Mouse (Mus musculus) right cerebral cortex, adult 18-20 months (tissue): ENCODE results near the gene Foxp1.

Experiments
- DNase-seq: peaks from one replicate; pipeline ENCODE4 v3.0.0; 2022; ENCODE audit warnings: mixed read lengths

The Foxp1 gene

DNA sequence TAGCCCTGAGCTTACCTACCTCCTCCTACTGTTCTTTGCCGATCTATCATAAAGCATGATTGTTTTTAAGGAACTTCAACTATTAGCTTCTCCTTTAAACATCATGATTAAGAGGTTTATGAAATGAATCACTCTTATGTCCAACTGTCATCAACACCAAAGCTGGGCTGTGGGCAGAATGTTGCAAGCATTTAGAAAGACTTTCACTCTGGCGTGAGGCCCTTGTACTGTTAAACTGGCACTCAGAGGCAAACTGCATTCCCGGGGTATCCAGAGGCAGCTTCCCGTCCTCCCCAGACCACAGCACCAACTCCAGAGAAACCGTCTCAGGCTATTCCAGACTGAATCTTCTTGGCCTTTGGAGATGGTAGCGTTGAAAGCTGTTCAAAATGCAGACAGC, 86.2 kb downstream of the Foxp1 start:
- DNase-seq, result no peak

DNA sequence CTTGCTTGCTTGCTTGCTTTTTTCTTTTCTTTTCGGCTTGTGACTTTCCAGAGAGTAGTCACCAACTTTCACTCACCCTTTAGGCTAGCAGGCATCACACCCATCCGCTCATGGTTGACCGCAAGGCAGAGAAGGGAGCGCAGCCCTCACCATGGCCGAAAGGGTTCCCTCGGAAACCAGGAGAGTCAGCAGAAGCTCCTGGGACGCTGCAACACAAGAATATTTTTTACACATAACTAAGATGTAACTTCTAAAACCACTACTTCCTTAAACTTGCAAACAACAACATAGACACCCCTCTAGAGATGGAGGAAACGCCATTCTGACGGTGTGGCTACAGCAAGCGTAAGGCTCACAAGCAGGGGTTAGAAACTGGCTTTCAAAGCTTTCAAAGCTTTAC, 87.4 kb downstream of the Foxp1 start:
- no peak for DNase-seq

DNA sequence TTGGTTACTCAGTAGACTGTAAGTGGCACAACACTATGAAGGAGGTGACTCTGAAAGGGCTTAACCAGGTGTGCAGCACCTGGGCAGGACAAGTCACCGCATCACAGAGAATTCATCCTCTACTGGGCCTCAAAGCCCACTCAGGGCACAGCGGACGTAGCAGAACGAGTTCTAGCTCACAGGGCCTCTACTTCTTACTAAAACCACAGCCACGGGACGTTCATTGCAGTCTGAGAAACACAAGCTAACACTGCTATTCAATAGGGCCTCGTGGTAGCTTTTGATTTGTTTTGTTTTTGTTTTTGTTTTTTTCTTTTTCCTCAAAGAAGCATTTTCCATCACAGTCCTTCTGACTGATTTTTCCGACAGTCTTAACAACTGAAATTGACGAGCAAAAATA, 89.5 kb downstream of the Foxp1 start:
- no peak for DNase-seq

DNA sequence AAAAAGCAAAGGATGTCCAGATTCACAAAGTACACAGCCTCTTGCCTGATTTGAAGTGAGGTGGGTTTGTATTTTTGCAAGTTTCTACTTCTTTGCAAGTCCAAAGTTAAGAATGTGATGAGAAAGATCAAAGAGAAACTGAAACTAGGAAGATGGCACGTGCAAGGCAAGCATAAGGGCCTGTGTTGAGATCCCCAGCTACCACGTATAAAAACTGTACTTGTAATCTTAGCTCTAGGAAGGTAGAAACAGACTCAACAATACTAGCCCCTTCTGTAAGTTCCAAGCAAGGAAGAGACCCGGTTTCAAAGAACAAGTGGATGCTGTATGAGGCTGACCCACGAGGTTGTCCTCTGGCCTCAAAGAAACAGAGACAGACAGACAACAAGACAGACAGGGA, 90.6 kb downstream of the Foxp1 start:
- no peak for DNase-seq

DNA sequence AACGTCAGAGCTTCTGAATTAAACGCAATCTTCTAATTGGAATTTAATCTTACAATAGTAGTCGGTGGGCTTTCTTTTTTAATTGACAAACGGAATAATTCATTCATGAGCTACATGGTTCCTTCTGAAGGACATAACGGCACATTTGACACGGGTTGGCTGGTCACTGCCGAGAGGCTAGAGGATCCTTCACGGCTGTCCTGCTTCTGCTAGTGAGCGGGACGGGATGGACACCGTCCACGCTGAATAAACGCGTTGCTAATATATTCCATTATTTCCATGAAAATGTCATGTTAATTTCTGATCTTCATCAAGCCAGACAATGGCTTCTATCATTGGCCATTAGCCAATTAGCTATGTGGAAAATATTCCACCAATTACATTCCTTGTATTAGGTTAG, 92.0 kb downstream of the Foxp1 start:
- DNase-seq, result no peak

DNA sequence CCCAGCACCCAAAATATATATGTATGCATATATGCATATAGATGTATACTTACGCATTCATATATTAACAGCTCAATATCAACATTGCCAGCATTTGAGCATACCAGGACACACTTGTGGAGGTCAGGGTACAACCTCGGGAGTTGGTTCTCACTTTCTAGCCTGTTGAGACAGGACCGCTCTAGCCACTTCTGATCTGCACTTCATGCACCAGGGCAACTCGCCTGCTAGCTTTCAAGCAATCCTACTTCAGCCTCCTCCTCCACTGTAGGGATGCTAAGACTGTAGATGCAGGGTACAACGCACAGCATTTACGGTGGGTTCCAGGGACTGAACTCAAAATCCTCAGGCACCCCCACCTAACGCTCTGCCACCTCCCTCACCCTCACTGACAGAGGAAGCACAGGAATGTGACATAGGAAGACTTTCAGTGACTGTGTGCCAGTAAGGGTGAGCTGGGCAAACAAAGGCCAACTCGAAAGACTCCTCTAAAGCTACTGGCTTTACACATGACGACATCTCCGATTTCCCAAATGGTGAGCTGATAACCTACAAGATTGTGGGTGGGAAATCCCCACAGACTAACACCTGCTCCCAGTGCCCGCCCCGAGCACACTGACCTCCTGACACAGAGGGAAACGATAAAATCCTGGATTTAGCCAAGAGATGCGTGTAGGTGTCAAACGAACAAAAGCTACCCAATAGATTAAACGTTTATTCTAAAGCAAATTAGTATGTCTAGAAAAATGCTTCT, 93.0 kb downstream of the Foxp1 start:
- no peak for DNase-seq

DNA sequence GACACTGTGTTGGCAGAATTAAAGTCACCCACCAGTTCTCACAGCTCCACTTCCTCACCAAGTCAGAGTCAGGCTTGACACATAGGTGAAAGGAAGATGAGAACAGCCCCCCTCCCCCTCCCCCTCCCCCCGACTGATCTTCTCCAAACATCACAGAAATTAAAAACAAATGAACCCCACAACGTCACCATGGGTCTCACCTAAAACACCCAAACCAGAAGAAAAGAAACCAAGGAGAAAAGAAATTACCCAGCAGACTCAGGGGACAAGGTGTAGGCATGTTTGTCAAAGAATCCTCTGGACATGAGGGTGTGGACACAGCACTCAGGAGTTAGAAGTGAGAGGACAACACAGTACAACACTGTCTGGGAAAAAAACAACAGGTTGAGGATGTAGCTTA, 93.6 kb downstream of the Foxp1 start:
- DNase-seq, result no peak

DNA sequence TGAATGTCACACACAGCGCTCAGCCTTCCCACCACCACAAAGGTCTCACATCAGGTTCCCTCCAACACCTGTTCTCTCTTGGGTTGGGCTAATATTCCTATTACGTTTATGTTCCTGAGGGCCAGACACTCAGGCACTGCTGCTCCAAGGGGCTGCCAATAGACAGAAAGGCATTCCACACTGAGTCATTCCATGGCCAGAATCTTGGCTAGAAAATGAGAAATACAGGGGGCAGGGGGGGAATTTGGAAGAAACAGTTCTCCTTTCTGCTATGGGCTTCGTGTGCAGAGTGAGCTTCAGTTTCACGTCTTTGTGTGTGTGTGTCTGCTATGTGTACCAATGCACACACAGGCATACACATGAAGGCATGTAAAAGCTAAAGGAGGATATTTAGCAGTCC, 95.2 kb downstream of the Foxp1 start:
- no peak for DNase-seq

DNA sequence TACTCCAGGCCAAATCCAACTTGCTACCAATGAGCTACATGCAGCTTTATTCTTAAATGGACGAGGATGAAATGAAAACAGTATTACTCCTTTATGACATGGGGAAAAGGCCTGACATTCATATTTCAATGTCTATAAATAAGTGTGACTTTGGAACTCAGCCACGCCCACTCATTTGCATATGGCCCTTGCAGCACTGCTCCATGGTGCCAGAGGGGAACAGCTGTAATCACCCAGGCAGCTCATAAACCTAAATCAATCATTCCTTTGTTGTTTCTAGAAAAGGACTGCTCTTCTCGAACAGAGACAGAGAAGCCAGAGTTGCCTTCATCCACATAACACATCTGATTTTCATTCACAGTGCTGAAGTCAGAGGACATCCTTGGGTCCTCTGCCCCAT, 97.5 kb downstream of the Foxp1 start:
- no peak for DNase-seq

DNA sequence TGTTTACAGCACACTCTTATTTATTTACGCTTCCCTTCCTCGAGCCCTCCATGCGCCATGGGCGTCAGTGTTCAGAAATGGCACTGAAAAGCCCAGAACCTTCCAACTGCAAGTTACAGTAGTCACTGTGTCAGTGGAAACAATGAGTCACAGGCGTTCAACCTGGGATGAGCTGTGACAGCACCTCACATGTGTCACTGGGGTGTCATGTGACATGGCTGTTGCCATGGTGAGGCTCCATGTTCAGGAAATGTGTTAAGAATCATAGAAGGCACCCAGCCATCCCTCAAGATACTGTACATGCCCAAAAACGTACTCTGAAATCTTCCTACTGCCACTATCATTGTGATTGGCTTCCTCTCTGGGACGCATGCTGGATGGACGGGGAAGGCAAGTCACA, 101.9 kb downstream of the Foxp1 start:
- peak; percentile 35 for DNase-seq

DNA sequence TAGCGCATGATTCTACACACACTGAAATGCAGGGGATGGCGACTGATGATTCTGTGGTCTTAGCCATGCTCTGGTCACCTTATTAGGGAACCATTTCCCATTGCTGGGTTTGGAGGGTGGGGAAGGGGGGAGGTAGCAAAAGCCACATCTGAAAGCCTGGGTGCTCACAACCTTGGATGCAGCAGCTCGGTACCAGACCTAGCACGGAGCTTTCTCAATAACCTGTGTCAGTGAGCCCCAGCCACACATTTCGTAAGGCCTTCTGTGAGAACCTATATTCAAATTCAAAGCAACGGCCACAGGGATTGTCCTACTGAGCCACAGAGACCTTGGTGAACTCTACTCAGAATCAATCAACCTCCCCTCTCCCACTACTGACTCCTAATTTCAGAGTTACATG, 109.9 kb downstream of the Foxp1 start:
- DNase-seq, result no peak

DNA sequence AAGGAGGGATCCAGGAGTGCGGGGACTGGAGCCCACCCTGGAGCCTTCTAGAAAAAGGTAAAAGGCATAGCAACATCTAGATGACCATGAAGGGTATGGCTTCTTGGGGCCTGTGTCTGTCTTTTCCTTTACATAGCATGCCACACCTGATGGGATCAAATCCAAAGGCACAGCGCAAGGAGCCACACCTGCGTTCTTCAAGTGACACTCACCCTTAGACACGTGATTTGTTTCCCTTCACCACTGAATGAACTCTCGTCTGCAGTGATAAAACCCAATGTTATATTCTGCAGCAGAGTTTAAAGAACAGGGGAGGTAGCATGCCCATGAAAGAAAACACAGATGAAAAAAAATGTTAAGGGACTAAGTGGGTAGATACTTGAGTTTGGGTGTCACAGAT, 112.9 kb downstream of the Foxp1 start:
- DNase-seq, result no peak

DNA sequence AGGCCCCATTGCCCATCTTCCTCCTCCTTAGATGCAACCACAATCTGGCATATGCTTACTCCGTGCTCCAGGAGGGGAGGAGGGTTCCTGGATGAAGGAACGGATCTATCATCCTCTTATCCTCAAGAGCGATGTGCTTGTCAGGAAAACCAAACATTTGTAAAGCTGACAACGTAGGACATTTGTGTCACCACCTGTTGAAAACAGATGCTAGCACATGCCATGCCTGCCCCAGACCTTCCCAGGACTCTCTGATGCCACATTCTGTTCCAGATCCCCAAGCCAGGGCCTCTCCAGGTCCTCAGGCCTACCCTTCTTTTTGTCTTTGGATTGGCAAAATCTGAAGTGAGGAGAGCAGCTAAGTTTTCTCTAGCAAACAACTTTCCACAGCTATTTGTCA, 113.6 kb downstream of the Foxp1 start:
- no peak for DNase-seq

DNA sequence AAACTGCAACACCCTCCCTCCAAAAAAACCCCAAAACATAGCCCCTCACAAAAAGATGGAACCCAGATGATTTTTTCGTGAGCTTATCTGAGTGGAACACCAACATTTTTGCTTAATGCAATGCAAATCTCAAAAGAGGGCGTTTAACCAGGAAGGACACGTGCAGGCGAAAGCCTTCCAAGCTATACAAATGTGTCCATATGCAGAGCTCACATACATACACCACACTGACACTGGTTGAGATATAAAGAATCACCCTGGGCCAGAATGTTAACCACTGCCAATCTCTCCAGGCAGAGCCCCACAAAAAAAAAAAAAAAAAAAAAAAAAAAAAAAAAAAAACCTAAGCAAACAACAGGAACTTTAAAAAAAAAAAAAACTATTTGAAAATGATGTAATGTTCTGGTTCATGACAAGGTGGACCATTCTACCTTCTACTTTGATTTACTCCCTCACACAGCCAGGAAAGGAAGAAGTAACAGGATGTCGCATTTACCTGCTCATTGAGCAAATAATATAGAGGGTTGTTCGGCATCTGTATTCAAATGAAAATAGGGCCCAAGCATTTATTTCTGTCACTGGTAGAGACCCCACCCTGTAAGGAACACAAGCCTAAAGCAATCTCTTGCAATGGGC, 118.6 kb downstream of the Foxp1 start:
- DNase-seq, result no peak

DNA sequence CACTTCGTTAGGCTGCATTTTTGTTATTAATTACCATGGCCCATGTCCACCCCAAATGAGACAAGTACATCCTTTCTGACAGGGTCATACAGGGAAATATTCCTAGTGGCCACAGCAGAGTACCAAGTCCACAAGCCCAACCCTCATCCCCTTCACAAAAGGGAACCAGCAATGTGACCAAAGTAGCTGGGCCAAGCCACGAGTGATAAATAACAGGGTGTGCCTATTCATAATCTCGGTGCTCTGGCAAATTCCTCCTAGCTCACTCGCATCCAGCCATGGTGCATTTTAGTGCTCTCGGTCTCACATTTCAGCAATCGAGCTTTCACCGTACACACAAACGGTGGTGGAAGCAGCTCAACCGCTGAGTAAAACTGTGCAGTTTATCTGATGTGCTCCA, 119.6 kb downstream of the Foxp1 start:
- DNase-seq, result no peak

DNA sequence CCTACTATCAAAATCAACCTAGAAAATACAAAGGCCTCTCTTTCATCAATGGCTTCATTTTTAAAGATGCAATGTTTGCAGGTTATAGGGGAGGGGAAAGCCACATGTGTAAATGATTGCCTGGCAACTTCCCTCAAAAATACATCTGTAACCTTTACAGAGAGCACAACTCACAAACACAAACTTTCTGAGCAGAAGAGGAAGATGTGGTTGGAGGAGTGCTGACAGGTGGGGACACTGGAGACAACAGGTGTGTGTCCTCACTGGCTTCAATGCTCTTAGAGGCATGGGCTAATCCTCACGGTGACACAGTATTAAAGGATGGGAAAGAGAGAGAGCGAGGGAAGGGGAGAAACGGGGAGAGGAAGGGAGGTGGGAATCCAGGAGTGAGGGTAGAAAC, 120.2 kb downstream of the Foxp1 start:
- no peak for DNase-seq

DNA sequence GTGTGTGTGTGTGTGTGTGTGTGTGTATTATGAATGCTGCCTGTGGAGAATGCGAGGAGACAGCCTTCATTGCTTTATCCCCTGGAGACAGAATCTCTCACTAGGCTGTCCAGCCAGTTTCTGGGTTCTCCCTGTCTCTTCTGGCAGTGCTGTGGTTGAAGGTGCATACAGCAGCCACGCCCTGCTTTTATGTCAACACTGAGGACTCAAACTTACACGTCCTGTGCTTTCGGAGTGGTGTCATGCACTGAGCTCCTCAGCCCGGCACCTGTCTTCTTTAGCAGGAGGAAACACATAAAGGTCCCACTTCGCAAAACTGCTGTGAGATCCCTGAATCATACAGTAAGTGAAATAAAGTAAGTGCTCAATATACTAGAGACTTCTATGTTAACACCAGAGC, 120.7 kb downstream of the Foxp1 start:
- no peak for DNase-seq

DNA sequence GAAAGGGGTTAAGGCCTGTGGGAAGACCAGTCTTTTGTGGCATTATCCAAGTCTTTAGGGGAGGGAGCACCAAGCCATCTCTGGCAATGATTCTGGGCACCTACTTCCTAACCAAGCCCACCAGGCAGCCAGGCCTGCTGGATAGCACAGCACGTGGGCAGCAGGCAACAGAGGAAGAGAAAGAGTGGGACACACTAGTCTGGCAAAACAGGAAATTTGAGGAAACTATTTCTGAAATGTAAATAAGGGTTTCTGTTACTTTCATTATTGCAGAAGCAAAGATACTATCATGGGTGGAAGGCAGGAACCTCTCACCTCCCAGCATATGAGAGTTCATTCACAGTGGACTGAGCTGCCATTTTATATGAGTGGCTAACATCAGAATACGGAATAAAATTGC, 121.3 kb downstream of the Foxp1 start:
- DNase-seq, result no peak

DNA sequence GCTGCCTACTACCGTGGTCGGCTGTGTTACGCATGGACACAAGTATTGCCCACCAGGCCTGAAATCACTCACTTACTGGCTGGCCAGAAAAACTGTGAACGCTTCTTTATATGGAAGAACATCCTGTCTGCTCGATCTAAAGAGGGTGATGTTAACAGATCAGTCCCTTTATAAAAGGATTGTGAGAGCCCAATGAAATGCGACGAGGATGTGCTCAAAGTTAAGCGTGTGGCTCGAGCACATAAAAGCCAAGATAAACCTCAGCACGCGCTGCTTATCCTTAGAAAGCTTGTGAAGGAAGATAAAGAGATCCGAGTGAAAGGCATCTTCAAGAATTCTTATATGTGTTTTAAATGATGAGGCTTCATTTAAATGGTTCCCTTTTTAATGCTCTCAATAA, 126.8 kb downstream of the Foxp1 start:
- no peak for DNase-seq

DNA sequence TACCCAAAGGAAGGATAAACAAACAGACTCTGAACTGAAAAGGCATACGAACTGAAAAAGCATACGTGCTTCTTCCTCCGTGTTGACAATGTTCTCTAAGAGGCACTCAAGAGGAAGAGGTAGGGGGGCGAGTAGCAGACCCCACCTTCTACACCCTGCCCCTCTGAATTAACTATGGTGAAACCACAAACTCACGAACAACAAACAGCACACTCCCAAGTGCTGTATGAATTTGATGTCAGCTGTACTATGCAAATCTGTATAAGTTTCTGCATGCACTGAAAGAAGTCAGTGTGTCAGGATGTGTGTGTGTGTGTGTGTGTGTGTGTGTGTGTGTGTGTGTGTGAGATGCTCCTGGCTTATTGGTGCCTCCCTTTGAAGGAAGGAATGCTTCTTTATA, 127.7 kb downstream of the Foxp1 start:
- DNase-seq, result no peak

DNA sequence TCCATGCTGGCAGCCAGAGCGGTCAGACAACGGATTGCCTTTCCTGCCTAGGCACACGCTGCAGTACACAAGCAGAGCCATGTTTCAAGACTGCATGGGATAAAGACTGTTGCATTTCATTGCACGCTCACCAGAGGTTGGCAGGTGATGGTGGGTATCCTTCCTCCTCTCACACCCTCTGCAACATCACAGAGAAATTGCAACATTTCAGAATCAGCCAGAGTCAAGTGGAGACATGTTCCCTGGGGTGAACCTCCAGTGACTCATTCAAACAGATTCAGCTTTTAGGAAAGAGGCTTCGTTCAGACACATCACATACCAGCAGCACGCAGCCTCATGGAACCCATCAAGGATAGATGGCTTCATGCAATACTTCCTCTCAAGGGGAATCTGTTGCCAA, 130.0 kb downstream of the Foxp1 start:
- DNase-seq, result no peak

DNA sequence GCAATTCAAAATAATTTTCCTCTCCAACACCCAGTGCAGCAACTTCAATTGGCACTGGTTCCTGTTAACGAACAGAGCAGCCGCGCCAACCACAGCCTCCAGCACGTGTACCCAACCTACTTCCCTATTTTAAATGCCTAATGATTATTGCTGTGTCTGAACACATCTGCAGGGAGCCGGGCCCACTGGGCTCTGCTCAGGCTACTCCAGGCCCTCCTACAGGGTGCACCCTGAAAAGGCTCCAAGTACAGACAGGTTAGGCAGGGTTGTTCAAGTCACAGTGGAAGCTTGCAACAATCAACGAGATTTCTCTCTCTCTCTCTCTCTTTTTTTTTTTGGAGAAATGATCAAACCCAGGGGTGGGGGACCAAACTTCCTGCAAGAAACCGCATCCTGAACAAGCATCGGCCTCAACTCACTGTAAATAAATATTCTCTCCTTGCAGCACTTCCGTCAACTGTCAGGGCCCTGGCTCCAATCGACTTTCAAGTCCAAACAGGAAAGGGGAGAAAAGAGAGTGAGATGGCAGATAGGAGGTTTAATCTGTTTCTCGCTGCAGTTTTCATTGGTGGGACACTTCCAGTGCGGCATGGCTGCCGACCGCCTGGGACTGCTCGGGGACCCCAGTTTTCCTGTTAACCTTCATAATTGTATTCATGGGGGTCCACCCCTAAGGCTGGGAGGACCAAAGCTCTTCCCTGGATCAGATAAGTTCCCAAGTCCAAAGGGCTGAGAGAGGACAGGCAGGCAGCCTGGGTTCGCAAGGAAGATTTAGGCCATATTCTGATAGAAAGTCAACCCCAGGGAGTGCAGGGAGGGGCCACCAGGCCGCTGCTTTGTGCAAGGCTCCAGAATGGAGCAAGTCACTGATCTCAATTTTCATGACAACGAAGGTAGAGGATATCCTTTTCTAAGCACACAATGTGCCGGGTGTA, 133.5 kb downstream of the Foxp1 start:
- no peak for DNase-seq

DNA sequence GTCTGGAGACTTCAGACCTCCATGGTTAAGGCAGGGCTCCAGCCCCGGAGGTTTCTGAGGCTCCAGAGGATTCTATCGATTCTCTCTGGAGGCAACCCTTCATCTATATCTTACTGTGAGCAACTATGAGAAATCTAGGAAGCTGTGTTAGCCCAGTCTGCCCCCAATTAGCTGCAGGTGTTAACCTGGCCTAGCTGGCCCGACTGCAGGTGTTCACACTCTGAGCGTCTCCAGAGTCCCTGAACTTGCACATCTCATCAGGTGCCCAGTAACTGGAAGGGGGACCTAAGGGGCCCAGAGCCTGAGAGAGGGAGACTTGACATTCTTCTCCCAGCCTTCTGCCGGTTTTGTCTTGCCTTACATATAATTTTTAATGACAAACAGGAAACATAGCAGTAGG, 134.5 kb downstream of the Foxp1 start:
- DNase-seq, result no peak

DNA sequence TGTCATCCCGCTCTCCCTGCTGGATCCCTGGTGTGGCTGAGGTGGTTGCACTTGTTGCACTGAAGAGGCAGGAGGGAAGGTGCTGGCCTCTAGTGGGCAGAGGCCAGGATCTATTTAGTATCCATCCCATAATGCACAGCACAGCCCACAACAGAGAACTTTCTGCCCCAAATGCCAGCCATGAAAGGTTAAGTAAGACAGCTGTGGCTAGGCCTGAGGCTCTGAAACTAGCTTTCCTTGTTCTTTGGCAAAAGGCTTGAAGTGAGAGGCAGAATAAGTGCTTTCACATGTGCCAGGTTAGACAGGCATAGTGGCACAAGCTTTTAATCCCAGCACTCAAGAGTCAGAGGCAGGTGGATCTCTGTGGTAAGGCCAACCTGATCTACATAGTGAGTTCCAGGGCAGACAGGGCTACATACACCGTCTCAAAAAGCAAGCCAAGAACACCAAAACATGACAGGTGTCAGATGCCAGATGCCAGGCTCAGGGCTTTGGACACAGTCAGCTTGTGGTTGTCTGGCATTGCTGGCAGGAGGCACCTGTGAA, 137.4 kb downstream of the Foxp1 start:
- no peak for DNase-seq
